Mouse (Mus musculus) frontal cortex, postnatal 25 days (tissue): ENCODE results near the gene Cntn5.

Experiments used
- DNase-seq, 2 experiments: peaks; one replicate each; pipeline ENCODE4 v3.0.0; 2022; ENCODE audit warnings: low spot score in 2 of 2

Cntn5 gene

GRCm38 (mm10) chr9:10904616-10905363 lies at the start of gene Cntn5:
TSS of gene Cntn5 (minus strand) at chr9:10904775.
- DNase-seq: peak; percentile 50 to 65

GRCm38 (mm10) chr9:10950470-10950869 lies 45.9 kb upstream of the Cntn5 start:
- DNase-seq: no peak

GRCm38 (mm10) chr9:10909573-10909972 lies 5.0 kb upstream of the Cntn5 start:
- peak; percentile 51 to 66 for DNase-seq

GRCm38 (mm10) chr9:10905696-10906095 lies 1.1 kb upstream of the Cntn5 start:
- peak in 1 of 2 experiments; percentile 15 for DNase-seq

- no peak for DNase-seq
Observed at GRCm38 (mm10) chr9:10879758-10880157, 24.8 kb downstream of the Cntn5 start.

- no peak for DNase-seq
Observed at GRCm38 (mm10) chr9:10873881-10874280, 30.7 kb downstream of the Cntn5 start.

- DNase-seq: no peak
Observed at GRCm38 (mm10) chr9:10856204-10856892, 48.2 kb downstream of the Cntn5 start.

- no peak for DNase-seq
Observed at GRCm38 (mm10) chr9:10816711-10817110, 87.9 kb downstream of the Cntn5 start.

GRCm38 (mm10) chr9:10797158-10797557 lies 107.4 kb downstream of the Cntn5 start:
- no peak for DNase-seq

- no peak for DNase-seq
Observed at GRCm38 (mm10) chr9:10795102-10795501, 109.5 kb downstream of the Cntn5 start.

GRCm38 (mm10) chr9:10731878-10732277 lies 172.7 kb downstream of the Cntn5 start:
- no peak for DNase-seq

GRCm38 (mm10) chr9:10724191-10724590 lies 180.4 kb downstream of the Cntn5 start:
- no peak for DNase-seq

GRCm38 (mm10) chr9:10722121-10722520 lies 182.5 kb downstream of the Cntn5 start:
- DNase-seq: no peak

GRCm38 (mm10) chr9:10718986-10719385 lies 185.6 kb downstream of the Cntn5 start:
- DNase-seq: no peak

GRCm38 (mm10) chr9:10713641-10714040 lies 190.9 kb downstream of the Cntn5 start:
- DNase-seq: no peak

GRCm38 (mm10) chr9:10681646-10682045 lies 222.9 kb downstream of the Cntn5 start:
- no peak for DNase-seq

- no peak for DNase-seq
Observed at GRCm38 (mm10) chr9:10681181-10681580, 223.4 kb downstream of the Cntn5 start.

- no peak for DNase-seq
Observed at GRCm38 (mm10) chr9:10668676-10669075, 235.9 kb downstream of the Cntn5 start.

GRCm38 (mm10) chr9:10667438-10667837 lies 237.1 kb downstream of the Cntn5 start:
- no peak for DNase-seq

- DNase-seq: no peak
Observed at GRCm38 (mm10) chr9:10665756-10666155, 238.8 kb downstream of the Cntn5 start.

- peak; percentile 18 to 29 for DNase-seq
Observed at GRCm38 (mm10) chr9:10663101-10663500, 241.5 kb downstream of the Cntn5 start.

- DNase-seq: no peak
Observed at GRCm38 (mm10) chr9:10659478-10659877, 245.1 kb downstream of the Cntn5 start.

GRCm38 (mm10) chr9:10658086-10658485 lies 246.5 kb downstream of the Cntn5 start:
- DNase-seq: no peak
